Mouse (Mus musculus): Measurements from ENCODE around the gene Zdhhc13. TPM values are rescaled to one million over a fixed set of nuclear protein-coding genes. Genes with fewer than 3 reads are reported as not detected.

Zdhhc13 gene
- polyA plus RNA-seq, 3 experiments from 2014 or later: 18.8 to 34.6 (median 24.6) TPM

DNA sequence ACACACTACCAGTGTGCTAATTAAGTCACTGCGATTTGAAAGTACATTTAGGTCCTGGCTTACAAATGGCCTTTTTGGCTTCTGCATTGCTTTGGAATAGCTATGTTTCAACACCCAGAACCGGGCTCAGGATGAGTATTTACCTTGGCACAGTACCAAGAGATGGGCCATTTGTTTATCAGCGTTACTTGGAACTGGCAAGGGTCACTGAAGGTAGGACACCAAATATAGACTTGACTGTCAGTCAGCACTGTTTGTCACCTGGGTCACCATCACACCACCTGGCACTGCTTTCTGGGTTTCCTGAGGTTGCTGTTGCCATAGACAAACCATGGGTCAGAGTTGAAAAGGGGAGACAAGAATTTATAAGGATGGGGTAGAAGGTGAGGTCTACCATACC lies 53.5 kb downstream of the Zdhhc13 start:
- ATAC-seq: no peak

DNA sequence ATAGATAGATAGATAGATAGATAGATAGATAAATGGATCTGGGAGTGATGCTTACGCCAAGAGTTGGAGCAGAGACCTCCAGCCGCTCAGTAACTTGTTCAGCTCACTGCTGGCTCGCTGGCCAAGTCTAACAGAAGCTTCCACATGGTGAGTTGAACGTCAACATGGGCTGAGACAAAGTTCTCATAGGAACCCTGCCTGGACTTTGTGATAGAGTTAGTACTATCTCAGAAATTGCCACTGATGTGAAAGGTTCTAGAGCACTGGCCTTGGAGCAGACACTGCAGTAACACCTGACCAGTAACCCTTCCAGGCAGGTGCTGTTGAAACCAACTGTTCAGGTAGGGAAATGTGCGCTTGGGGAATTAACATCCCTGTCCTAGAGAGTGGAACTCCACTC lies 54.7 kb downstream of the Zdhhc13 start:
- no peak for ATAC-seq

DNA sequence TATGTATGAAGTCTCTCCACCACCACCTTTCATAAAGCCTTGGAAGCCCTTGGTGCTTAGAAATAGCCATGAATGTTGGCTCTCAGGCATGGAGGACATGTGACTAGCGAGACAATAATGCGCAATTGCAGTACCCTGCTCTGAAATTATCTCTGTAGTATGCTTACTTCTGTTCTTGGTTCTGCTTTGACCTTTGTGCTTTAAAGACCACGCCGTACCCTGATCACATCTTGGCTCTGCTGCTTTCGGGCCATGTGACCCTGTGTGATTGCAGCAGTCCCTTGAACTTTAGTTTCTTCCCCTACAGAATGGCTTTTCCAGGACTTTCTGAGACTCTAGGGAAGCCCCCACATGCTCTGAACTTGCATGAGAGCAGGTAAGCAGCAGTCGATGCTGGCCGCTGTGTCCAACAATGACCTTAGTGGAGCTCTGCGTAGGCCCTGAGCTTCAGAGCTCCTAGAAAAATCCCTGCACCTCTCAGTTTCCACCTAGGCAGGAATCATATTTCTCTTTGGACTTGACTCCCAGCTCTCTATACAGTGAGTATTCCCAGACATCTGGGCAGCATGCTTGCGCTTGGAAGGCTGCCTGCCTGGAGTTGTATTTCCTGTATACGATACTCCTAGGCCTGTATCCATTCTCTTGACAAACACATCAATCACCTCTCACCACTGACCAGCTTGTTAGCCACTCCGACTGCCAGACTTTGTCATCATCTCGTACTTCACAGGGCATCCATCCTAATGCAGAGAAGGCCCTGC lies 56.6 kb downstream of the Zdhhc13 start:
- ATAC-seq: no peak

DNA sequence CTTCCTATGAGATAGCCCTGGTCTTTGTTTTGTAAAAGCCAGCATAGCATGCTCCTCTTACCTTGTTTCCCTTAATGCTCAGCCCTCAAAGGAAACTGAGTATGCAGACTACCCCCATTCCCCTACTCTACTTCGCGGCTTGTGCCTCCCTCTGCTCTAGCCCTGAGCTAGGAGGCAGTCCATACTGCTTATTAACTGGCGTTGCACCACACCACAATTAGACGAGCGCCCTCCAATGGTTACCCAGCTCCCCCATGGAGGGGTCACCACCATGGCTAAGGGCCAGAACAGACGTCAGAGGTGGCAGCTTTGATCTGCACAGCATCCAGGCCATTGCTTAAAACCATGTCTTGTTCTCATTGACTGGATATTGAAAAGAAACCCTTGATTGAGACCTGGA lies 58.0 kb downstream of the Zdhhc13 start:
- ATAC-seq: no peak

DNA sequence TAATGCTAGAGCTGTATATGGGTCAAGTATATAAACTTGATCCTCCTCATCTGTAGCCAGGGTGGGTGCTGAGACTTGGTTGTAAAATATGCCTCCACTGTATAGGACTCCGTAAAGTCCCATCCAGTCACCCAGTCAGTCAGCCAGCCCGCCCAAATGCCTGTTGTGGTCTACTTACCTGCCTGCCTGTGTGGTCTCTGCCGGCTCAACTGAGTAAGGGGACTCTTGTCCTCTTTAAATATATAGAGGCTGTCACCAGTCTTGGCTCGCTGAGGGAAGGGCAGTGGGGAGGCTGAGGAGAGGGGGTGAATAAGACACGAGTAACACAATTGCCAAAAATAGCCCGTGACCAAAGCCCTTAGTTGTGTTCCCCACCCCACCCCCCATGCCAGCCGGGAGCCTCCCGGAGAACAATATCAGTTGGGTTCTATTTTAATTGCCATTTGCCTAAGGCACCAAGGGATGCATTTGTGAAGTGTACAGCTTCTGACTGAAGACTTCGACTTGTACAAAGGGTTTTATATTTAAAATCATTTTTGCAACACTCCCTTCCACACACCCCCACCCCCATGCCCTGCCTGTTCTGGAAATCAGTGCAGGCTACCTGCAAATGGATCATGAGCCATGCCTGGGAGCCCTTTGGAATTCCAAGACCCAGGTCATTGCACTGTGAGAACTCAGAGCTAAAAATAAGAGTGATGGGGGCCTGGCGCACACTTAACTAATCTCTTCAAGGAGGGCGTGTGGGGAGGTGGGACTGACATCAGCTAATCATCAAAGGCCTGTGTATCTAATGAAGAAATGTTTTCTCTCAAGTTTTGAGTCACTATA lies 59.2 kb downstream of the Zdhhc13 start, which contains the start of gene Csrp3:
Csrp3 (minus strand) TSS at position 214 of the 831 bp plus-strand sequence.
- ATAC-seq: no peak

DNA sequence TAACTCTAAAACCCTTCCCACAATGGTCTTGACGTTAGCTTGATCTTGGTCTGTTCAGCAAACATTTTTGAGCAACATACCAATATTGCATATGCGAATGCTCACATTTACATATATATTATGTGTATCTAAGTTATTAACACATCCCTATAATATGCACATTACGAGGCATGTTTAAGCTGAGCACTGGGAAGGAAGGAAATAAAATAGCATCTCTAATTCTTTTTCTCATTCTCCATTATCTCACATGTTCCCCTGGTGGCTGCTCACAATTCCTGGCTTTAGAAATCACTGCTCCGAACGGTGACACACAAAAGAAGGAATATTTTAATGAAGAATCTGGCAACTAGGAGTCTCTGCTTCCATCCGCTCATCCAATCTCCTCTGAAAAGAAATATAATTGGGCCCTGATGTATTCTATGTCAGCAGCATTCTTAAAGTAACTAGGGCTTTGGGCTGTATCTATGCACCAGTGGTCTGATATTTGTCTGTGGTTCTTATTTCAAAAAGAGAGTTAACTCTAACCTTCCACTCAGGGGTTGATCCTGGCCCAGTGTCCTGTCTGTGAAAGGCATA lies 62.8 kb downstream of the Zdhhc13 start:
- no peak for ATAC-seq

DNA sequence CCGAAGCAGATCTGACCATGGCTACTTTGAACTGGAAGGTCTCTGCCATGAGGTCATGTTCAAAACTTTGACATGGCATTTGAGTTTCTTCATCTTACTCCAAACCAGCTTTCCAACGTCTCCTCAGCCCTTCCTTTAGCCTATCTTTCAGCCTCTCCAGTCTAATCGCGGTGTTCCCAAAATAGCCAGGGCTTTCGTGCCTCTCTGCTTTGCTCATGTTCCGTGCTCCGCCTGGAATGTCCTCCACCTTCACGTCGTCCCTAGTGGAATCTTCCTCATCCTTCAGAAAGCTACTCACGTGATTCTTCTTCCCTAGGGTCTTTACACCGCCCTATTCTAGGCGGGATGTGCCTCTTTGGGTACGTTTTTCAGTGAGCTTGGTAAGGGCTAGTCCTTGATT lies 64.7 kb downstream of the Zdhhc13 start:
- no peak for ATAC-seq

DNA sequence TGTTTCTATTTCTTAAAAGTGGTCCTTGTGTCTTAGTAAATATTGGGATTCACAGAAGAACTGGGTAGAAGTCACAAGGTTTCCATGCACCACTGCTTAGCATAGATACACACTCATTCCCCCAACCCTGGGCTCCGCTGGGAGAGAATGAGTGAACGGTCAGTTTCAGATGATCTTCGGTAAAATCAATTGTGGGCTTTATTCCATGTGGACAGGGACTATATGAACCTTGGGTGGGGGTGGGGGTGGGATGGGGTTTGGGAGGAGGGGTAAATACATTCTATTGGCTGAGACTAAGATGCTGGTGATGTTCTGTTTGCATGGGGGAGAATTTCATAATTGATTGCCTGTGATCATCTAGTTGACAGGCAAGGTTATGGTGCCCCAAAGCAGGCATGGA lies 66.7 kb downstream of the Zdhhc13 start:
- no peak for ATAC-seq

DNA sequence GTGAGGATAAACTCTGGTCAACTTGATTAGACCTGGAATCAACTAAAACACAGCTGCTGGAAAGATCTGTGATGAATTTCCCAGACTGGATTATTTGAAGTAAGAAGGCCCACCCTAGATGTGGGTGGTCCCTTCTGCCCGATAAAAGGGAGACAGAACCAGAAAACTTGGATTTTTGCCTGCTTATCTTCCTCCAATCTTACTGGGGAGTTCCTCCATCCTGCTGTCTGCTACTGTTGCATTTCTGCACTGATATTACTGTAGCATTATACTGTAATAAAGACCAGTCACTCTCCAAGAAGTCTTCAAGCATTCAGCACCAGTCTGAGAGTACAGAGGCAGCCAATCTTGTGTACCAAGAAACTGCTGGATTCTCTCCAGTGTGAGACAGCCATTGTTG lies 69.5 kb downstream of the Zdhhc13 start:
- ATAC-seq: no peak

DNA sequence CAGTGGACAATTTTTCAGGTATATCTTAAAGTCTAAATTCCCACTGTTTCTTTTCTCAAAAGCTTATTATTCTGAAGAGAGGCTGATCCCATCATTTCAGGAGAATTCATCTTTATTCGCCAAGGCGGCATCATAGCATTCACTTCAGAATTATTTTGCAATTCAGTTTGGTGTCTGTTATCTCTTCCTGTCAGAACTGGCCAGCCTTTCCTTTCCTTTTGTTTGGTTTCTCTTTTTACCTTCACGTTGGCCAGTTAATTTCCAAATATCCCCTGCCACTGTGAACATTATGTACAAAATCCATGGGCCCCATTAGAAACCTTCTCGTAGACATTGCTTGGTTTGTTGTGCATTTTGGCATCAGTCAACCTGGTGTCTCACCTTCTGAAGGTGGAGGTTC lies 70.6 kb downstream of the Zdhhc13 start:
- ATAC-seq: no peak

DNA sequence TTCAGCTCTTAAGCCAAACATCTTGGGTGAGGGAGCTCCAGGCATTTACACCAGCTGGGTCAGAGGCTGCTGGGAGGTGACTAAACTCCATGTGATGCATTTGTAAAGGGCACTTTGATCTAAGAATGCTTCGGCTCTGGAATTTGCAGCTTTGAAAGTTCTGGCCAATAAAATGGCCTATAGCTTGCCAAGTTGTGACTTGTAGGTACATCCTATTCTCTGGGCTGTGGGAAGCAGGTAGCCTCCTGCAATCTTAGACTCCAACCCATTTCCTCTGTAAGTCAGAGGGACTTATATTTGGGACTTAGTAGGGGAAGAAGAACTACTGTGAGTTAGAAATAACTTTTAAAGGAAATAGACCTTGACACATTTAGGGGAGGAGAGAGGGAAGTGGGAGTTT lies 72.1 kb downstream of the Zdhhc13 start:
- ATAC-seq: no peak

DNA sequence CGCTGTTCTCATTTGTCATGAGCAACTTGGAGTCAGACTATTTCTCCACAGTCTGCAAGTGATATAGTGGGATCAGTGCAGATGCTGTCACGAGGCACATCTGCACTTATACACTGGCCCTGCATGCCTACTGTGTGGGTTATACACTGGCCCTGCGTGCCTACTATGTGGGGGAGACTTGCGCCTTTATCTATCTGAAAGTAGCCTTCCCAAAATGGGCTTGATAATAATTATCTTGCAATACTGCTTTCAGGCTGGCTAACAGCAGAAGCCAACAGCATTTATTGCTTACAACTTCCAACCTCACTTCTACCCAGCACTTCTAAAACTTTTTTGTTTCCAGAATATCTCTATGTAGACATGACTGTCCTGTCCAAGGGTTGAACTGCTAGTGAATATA lies 73.0 kb downstream of the Zdhhc13 start:
- no peak for ATAC-seq

DNA sequence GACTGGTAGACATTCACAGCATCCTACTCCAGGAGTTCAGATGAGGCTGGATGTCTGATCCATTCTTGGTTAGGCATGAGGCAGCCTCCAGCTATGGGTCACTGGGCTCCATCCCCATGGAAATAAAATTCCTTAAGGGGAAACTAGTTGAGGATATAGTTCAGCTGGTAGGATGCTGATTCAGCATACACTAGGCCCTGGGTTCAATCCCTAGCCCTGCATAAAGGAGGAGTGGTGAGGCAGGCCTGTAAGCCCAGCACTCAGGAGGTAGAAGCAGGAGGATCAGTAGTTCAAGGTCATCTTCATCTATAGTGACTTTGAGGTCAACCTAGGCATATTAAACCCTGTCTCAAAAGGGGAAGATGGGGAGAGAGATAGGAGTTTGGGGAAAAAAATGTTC lies 75.4 kb downstream of the Zdhhc13 start:
- ATAC-seq: no peak

DNA sequence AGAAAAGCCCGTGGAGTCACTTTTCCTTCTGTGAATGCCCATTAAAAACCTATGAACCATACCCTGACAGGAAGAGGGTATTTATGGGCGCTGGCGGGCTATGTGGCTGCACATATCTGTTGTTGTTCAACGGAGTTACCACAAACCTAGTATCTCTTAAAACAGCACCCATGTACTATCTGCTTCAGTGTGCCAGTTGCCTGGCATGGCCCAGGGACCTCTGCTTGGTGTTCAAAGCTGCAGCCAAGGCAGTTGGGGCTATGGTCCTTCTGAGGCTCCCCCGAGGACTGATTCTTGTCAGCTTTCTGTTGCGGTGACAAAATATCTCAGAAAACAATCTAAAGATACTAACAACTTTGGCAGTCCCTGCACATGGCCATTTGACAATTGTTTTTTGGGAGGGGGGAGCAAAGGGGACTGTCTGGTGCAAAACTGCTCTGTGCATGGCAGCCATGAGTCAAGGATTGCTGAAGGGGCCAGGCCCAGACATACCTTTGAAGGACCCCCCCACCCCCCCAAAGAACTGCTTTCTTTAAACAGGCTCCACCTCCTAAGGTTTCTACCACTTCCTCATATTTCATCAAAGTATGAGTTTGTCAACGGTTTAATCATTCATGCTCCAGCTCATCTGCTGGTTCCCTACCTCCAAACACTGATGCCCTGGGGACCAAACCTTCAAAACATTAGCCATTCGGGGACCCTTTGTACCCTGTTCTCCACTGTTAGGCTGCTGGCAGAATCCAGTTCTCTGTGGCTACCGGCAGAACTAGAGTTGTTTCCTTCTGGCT lies 76.1 kb downstream of the Zdhhc13 start:
- ATAC-seq: no peak

DNA sequence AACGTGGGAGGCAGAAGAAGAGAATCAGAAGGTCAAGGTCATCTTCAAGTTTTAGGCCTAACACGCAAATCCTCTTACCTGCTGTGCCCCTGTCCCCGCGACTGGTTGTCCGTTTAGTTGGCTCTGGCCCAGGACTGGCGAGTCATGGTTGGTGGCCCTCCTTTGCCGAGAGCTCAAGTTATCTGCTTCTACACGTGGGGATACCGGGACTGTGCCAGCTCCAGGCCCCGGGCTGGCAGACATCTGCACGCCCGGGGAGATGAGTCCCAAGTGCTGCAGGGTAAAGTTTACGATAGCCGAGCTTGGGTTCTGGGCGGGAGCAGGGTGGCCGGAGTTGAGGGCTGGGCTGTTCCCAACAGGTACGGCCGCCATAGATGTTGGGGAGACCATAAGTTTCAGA lies 78.8 kb downstream of the Zdhhc13 start:
- ATAC-seq: no peak

DNA sequence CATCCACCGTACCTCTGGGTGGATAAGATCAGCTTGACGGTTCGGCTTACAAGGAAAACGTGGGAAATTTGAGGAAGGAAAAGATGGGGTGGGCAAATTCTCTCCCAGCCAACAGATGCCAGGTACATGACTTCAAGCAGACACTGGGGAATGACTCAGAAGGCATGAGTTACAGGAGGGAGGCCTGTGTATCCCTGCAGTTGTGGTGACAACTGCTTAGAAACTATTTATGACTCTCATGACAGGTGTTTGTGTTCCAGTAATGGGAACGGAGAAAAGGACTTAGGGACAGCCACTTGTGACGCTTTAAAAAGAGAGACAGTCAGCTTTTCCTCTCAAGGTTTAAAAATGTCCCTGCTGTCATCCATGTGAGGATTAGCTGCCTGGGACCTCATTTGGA lies 81.3 kb downstream of the Zdhhc13 start:
- no peak for ATAC-seq

DNA sequence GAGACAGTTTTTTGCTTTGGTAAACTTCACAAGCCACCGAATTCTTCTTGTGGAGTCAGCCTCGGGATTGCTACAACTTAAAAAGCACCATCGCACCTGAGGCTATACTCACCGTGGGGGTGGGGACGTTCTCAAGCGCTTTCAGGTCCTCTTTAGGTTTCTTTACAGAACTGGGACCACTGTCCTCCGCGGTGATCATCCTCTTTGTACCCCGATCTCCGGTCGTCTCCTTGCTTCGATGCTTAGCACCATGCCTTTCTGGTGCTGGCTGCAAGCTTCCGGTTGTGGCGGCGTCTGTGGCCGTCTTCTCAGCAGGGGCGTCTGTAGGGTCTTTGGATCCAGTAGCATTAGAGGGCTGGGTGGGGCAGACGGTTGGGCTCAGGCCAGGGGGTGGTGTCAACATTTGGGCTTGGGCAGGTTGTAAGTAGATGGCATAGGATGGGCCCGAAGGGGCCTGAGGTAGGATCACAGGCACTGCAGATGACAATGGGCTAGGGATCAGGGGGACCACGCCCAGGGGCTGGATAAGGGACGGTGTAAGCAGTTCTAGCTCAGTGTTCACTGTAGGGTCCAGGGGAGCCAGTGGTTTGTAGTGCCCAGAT lies 81.9 kb downstream of the Zdhhc13 start:
- no peak for ATAC-seq

DNA sequence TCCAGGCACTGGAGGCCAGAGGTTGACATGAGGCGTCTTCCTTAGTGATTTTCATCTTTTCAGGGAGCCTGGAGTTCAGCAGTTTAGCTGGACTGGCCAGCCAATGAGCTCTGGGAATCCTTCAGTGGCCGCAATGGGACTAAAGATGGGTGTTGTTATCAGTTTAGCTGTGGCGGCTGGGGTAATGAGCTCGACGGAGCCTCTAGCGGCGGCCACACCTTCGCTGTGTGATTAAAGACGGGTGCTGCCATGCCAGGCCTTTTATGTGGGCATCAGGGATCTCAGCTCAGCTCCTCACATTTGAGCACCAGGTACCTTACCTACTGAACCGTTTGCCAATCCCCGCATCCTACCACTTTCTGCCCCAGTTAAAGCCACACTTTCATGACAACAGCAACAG lies 82.5 kb downstream of the Zdhhc13 start:
- no peak for ATAC-seq

DNA sequence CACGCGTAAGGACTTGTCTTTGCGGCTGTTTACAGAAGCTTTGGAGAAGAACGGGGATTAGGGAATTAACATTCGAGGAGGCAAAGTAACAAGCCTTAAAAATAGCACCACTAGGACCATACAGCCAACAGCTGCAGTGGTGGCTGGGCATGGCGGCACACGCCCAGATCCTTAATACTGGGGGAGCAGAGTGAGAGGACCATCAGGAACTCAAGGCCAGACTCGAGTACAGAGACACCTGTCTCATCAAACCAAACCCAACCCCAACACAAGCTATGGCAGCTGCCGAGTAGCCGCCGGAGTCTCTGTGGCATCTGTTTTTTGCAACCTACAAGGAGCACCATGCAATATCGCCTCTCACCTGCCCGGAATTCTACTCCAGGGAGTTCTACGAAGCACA lies 86.3 kb downstream of the Zdhhc13 start:
- no peak for ATAC-seq

DNA sequence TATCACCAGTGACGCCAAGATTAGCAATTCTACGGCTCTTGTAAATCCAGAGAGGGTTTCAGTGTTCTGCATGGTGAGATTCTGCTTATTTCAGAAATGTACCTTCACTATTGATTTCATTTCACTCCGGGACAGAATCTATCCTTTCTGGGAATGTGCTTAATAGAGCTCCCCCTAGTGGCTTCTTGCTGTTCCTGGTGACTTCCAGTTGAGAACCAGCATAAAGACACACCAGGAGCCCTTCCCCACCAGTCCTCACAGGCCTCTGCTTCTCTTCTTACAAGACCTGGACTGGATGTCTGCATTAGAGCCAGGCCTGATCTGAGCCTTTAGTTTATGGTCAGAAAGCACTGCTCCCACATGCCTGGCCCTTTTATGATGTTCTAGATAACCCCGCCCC lies 87.7 kb downstream of the Zdhhc13 start:
- no peak for ATAC-seq

Data from inflammation-experienced regulatory T-cells, adult 6 months (primary cell).